Mouse (Mus musculus): ENCODE results near the gene Trp53i13. TPM values are rescaled to one million over a fixed set of nuclear protein-coding genes. Genes with fewer than 3 reads are reported as not detected.
"Not testable (repeated sequence)": the region's sequence is repeated elsewhere in the genome, so short reads cannot be mapped to it uniquely, and the experiment has no call there.

The Trp53i13 gene
- 1 to 10 TPM; 6.5 to 7.9 TPM for total RNA-seq (2021)
- long read RNA-seq, transcript Trp53i13-201 (7 exons, 1,463 nt) = major isoform, 8 of 19 reads
- long read RNA-seq, partial matches to known transcripts = 4 of 19 reads
- long read RNA-seq, other reads (novel, unspliced or antisense) = 7 of 19 reads

- DNase-seq (ENCODE audit: low spot score in 2 of 2) = no peak
Measured at GRCm38 (mm10) chr11:77515637-77516552, at the start of gene Trp53i13. TSS of gene Trp53i13 (minus strand) at chr11:77515980.

GRCm38 (mm10) chr11:77545261-77545660 lies 29.5 kb upstream of the Trp53i13 start:
- DNase-seq (ENCODE audit: low spot score in 2 of 2) = no peak

GRCm38 (mm10) chr11:77532202-77532846 lies 16.5 kb upstream of the Trp53i13 start:
- no peak for DNase-seq (ENCODE audit: low spot score in 2 of 2)

GRCm38 (mm10) chr11:77530862-77531261 lies 15.1 kb upstream of the Trp53i13 start:
- DNase-seq (ENCODE audit: low spot score in 2 of 2) = no peak

GRCm38 (mm10) chr11:77529644-77530043 lies 13.9 kb upstream of the Trp53i13 start:
- DNase-seq (ENCODE audit: low spot score in 2 of 2) = no peak

- DNase-seq (ENCODE audit: low spot score in 2 of 2) = not testable (repeated sequence)
Measured at GRCm38 (mm10) chr11:77528420-77528819, 12.6 kb upstream of the Trp53i13 start.

- no peak for DNase-seq (ENCODE audit: low spot score in 2 of 2)
Measured at GRCm38 (mm10) chr11:77525804-77526486, 10.2 kb upstream of the Trp53i13 start.

GRCm38 (mm10) chr11:77520601-77521529 lies 5.1 kb upstream of the Trp53i13 start:
- DNase-seq (ENCODE audit: low spot score in 2 of 2) = no peak

GRCm38 (mm10) chr11:77519043-77519442 lies 3.3 kb upstream of the Trp53i13 start, which contains the start of gene Gm10392:
TSS of gene Gm10392 (minus strand) at chr11:77519198.
- DNase-seq (ENCODE audit: low spot score in 2 of 2) = no peak

- DNase-seq (ENCODE audit: low spot score in 2 of 2) = no peak
Measured at GRCm38 (mm10) chr11:77518051-77518798, 2.4 kb upstream of the Trp53i13 start.

- no peak for DNase-seq (ENCODE audit: low spot score in 2 of 2)
Measured at GRCm38 (mm10) chr11:77516553-77517425, 1.0 kb upstream of the Trp53i13 start.

GRCm38 (mm10) chr11:77514832-77515636 lies 746 bp downstream of the Trp53i13 start, which contains the start of gene Abhd15:
TSS of gene Abhd15 (plus strand) at chr11:77515121.
- DNase-seq (ENCODE audit: low spot score in 2 of 2) = peak in 1 of 2 experiments; percentile 75

- DNase-seq (ENCODE audit: low spot score in 2 of 2) = no peak
Measured at GRCm38 (mm10) chr11:77514281-77514831, 1.4 kb downstream of the Trp53i13 start.

GRCm38 (mm10) chr11:77513811-77514170 lies 2.0 kb downstream of the Trp53i13 start:
- no peak for DNase-seq (ENCODE audit: low spot score in 2 of 2)

GRCm38 (mm10) chr11:77512891-77513810 lies 2.6 kb downstream of the Trp53i13 start:
- DNase-seq (ENCODE audit: low spot score in 2 of 2) = peak in 1 of 2 experiments; percentile 81

GRCm38 (mm10) chr11:77511336-77511735 lies 4.4 kb downstream of the Trp53i13 start:
- DNase-seq (ENCODE audit: low spot score in 2 of 2) = no peak

All from layer of hippocampus, postnatal 10 days (tissue).